Mouse (Mus musculus): ENCODE results near the gene C530008M17Rik. TPM values are rescaled to one million over a fixed set of nuclear protein-coding genes. Genes with fewer than 3 reads are reported as not detected.

The C530008M17Rik gene
- total RNA-seq, 2 experiments from 2014 or later = 89.9 to 92.4 TPM

GRCm38 (mm10) chr5:76668547-76668946 is 12.2 kb downstream of the C530008M17Rik start:
- no peak overlapping the region for H3K4me3 ChIP-seq
- no peak for TF ChIP-seq CTCF (conservative IDR thresholded peaks at IDR 0.05)
- no peak for DNase-seq (ENCODE audit: low spot score in 2 of 2)
- H3K27ac ChIP-seq = no peak overlapping the region; the same call in 1 of the 2 replicates

GRCm38 (mm10) chr5:76670183-76670582 is 13.9 kb downstream of the C530008M17Rik start:
- no peak for TF ChIP-seq CTCF (conservative IDR thresholded peaks at IDR 0.05)
- peak overlapping the region; percentile 23; the same call in 1 of the 2 replicates for H3K4me3 ChIP-seq
- H3K27ac ChIP-seq = peak overlapping the region; percentile 73
- no peak for DNase-seq (ENCODE audit: low spot score in 2 of 2)

GRCm38 (mm10) chr5:76674022-76674653 is 17.8 kb downstream of the C530008M17Rik start:
- no peak for TF ChIP-seq CTCF (conservative IDR thresholded peaks at IDR 0.05)
- no peak overlapping the region for H3K4me3 ChIP-seq
- no peak overlapping the region for H3K27ac ChIP-seq
- no peak for DNase-seq (ENCODE audit: low spot score in 2 of 2)

- no peak overlapping the region for H3K4me3 ChIP-seq
- H3K27ac ChIP-seq = no peak overlapping the region
- no peak for DNase-seq (ENCODE audit: low spot score in 2 of 2)
- TF ChIP-seq CTCF (conservative IDR thresholded peaks at IDR 0.05) = no peak
These were observed 19.1 kb downstream of the C530008M17Rik start for GRCm38 (mm10) chr5:76675369-76675768.

GRCm38 (mm10) chr5:76680959-76681358 is 24.6 kb downstream of the C530008M17Rik start:
- TF ChIP-seq CTCF (conservative IDR thresholded peaks at IDR 0.05) = no peak
- Histone ChIP-seq H3K4me3 (no peak overlapping the region), H3K27ac (no peak overlapping the region)
- no peak for DNase-seq (ENCODE audit: low spot score in 2 of 2)

- DNase-seq (ENCODE audit: low spot score in 2 of 2) = no peak
- H3K4me3 ChIP-seq = no peak overlapping the region
- TF ChIP-seq CTCF (conservative IDR thresholded peaks at IDR 0.05) = no peak
- no peak overlapping the region for H3K27ac ChIP-seq
These were observed 25.8 kb downstream of the C530008M17Rik start for GRCm38 (mm10) chr5:76681895-76682656.

GRCm38 (mm10) chr5:76683455-76683854 is 27.1 kb downstream of the C530008M17Rik start:
- peak overlapping the region; percentile 36; the same call in 1 of the 2 replicates for H3K27ac ChIP-seq
- DNase-seq (ENCODE audit: low spot score in 2 of 2) = no peak
- H3K4me3 ChIP-seq = no peak overlapping the region
- no peak for TF ChIP-seq CTCF (conservative IDR thresholded peaks at IDR 0.05)

GRCm38 (mm10) chr5:76684658-76685605 is 28.6 kb downstream of the C530008M17Rik start:
- H3K27ac ChIP-seq = no peak overlapping the region
- TF ChIP-seq CTCF (conservative IDR thresholded peaks at IDR 0.05) = no peak
- H3K4me3 ChIP-seq = no peak overlapping the region
- no peak for DNase-seq (ENCODE audit: low spot score in 2 of 2)

GRCm38 (mm10) chr5:76687961-76688600 is 31.8 kb downstream of the C530008M17Rik start:
- H3K4me3 ChIP-seq = no peak overlapping the region
- H3K27ac ChIP-seq = no peak overlapping the region
- TF ChIP-seq CTCF (conservative IDR thresholded peaks at IDR 0.05) = no peak
- DNase-seq (ENCODE audit: low spot score in 2 of 2) = no peak

GRCm38 (mm10) chr5:76688643-76689042 is 32.3 kb downstream of the C530008M17Rik start:
- H3K4me3 ChIP-seq = no peak overlapping the region
- DNase-seq (ENCODE audit: low spot score in 2 of 2) = no peak
- no peak for TF ChIP-seq CTCF (conservative IDR thresholded peaks at IDR 0.05)
- H3K27ac ChIP-seq = no peak overlapping the region

GRCm38 (mm10) chr5:76690177-76690593 is 33.9 kb downstream of the C530008M17Rik start:
- no peak for DNase-seq (ENCODE audit: low spot score in 2 of 2)
- Histone ChIP-seq H3K4me3 (no peak overlapping the region), H3K27ac (no peak overlapping the region)
- TF ChIP-seq CTCF (conservative IDR thresholded peaks at IDR 0.05) = no peak

GRCm38 (mm10) chr5:76691251-76691650 is 34.9 kb downstream of the C530008M17Rik start:
- no peak for DNase-seq (ENCODE audit: low spot score in 2 of 2)
- no peak overlapping the region for H3K27ac ChIP-seq
- no peak overlapping the region for H3K4me3 ChIP-seq
- TF ChIP-seq CTCF (conservative IDR thresholded peaks at IDR 0.05) = no peak
